Mouse (Mus musculus): Measurements from ENCODE around the gene Trim31. TPM values are rescaled to one million over a fixed set of nuclear protein-coding genes. Genes with fewer than 3 reads are reported as not detected.

The Trim31 gene
- total RNA-seq, 2 experiments from 2014 or later: 0.15 TPM; not detected in 1

DNA sequence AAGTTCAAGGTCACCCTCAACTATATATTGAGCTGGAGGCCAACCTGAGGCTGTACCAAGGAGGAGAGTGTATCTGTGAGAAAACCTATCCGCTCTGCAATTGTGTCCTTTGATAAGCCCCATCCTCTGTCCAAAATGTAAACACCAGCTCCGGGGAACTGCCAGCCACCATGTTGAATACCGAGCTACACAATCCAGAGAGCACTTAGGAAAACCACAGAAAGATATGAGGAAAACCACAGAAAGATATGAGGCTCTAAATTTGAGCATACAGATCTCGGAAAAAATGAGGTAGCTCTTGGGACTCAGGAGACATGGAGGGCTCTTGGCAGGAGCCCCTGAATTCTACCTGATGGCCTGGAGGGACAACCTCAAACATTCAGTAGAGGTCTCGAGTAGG is 4.5 kb upstream of the Trim31 start:
- no peak for DNase-seq (ENCODE audit: extremely low spot score in 1 of 2, low spot score in 1 of 2)

DNA sequence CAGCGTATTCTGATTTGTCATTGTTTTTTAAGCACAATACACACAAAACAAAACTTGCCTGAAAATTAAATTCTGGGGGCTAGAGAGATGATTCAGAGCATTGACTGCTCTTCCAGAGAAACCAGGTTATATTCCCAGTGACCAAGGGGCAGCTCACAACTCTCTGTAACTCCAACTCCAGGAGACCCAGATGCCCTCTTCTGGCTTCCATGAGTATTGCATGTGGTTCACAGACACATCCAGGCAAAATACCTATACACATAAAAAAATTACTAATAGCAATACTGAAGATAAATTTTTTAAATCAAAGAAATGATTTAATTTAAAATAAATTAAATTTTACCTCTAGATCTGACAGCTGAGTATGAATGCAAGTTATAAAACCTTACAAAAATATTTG is 1.3 kb upstream of the Trim31 start:
- peak in 1 of 2 experiments; percentile 49 for DNase-seq (ENCODE audit: extremely low spot score in 1 of 2, low spot score in 1 of 2)

DNA sequence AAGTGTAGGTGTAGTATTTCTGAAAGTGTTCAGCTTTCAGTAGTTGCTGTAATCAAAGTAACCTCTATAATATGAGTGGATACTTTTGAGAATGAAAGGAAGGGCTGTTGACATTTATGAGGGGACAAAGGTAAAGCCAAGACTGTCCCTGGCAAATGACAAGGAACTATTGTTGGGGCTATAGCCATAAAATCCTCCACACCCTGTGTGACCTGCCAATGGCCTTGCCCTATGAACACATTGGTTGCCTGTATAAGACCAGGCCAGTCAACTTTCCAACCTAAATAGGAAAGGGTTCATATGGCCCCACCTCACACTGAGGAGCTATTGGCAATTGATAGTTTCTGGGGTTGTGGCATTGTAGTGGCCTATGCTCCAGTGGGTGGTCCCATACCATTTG is 853 bp upstream of the Trim31 start:
- DNase-seq (ENCODE audit: extremely low spot score in 1 of 2, low spot score in 1 of 2): no peak

DNA sequence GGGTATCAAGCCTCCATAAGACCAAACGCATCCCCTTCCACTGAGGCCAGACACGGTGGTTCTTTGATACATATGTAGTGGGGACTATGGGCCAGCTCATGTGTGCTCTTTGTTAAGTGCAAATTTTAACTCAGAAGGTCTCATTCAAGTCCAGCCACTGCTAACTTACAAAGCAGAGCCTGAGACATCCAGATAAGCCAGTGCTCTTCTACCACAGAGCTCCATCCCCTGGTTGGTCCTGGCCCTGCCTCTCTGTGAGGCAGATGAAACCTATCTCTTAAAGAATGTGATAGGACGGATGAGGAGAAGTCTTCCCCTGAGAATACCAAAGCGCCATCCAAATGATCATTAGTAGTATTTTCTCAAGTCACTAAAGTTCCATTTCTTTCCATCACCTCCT is 1.5 kb downstream of the Trim31 start:
- no peak for DNase-seq (ENCODE audit: extremely low spot score in 1 of 2, low spot score in 1 of 2)

DNA sequence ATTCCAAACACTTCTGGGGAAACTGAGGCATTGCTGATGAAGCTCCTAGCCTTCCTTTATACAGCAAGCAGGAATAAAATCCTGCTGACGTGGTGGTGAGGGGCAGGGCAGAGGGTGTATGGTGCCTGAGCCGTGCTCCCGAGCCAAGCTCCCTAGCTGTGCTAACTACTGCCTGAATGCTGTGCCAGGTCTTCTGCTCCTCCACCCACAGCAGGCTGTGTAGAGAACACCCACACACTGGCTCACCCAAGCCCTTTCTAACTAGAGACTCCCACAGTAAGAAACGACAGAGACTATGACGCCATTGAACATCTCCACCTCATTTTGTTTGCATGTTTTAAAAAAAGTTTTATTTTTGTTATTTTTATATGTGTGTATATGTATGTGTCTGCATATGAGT is 2.1 kb downstream of the Trim31 start:
- no peak for DNase-seq (ENCODE audit: extremely low spot score in 1 of 2, low spot score in 1 of 2)

DNA sequence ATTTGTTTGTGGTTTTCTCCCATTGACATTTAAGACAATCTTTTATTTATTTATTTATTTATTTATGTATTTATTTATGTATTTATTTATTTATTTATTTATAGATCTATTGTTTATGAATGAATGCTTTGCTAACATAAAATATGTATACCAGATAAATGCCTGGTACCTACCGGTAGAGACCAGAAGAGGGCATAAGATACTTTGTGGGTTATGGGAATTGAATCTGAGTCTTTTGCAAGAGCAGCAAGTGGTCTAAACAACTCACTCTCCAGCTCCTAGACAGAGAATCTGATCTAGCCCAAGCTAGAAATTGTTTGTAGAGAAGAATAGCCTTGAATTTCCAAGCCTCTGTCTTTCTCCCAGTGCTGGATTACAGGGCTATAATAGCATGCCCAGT is 2.8 kb downstream of the Trim31 start:
- no peak for DNase-seq (ENCODE audit: extremely low spot score in 1 of 2, low spot score in 1 of 2)

DNA sequence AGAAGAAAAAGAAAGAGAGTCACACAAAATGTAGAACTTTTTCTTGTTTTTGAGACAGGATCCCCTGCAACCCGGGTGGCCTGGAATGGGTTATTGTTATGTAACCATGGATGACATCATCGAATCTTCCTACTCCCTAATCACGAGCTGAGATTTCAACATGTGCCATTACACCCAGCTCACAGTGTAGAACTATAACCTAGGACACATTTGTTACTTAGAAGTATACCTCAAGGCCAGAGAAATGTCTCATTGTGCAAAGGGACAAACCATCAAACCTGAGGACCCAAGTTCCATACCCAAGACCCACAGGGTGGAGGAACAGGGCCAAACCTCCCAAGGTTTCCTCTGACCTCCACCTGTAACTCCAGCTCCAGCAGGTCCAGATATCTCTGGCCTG is 5.7 kb downstream of the Trim31 start:
- no peak for DNase-seq (ENCODE audit: extremely low spot score in 1 of 2, low spot score in 1 of 2)

DNA sequence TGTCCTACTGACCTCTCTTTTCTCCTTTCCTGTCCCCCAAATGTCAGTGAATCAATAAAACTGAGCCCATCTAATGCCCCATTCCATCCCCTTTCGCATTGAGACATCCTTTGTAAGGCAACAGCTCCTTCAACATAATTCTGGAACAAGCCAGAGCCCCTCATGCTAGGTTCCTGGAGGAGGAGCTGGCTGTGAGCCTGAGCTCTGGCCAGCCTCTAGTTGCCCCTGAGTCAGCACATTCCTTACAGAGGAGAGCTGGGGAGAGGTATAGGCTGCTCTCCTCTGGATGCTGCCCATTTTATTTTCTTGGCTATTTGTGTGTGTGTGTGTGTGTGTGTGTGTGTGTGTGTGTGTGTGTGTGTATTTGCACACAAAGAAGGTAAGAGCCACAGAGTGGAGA is 10.3 kb downstream of the Trim31 start:
- DNase-seq (ENCODE audit: extremely low spot score in 1 of 2, low spot score in 1 of 2): no peak

DNA sequence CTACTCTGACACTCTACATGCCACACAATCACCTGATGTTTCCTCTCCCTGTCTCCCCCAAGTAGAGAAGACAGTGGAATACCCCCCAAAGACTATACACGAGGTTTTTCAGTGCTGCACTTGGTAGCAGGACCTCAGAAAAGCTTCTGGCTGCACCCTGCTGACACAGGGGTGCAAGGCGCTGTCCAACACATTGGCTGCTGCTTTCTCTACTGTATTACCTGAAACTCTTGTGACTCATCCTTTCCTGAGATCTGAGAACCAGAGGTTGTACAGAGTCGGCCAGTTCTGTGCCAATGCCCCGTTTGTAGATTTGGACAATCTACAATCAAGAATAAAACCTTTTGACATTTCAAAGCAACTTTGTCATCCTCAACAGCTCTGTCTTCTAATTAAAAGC is 11.9 kb downstream of the Trim31 start:
- DNase-seq (ENCODE audit: extremely low spot score in 1 of 2, low spot score in 1 of 2): no peak

DNA sequence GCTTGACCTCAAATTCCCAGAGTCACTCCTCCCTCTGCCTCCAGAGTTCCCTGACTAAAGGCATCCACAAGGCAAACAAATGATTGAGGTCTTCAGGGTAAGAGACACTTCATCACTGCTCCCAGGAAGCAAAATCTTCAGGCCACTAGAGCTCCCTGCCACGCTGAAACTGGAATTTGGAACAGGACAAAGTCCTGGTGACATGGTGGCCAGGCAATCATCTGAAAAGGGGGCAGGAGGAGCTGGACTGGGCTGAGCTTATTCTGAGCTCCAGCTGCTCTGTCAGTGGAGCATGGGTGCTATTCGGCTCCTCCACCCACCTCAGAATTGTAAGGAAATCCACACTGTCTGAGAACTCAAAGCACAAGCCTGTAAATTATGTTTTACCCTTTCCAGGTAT is 14.1 kb downstream of the Trim31 start:
- no peak for DNase-seq (ENCODE audit: extremely low spot score in 1 of 2, low spot score in 1 of 2)

DNA sequence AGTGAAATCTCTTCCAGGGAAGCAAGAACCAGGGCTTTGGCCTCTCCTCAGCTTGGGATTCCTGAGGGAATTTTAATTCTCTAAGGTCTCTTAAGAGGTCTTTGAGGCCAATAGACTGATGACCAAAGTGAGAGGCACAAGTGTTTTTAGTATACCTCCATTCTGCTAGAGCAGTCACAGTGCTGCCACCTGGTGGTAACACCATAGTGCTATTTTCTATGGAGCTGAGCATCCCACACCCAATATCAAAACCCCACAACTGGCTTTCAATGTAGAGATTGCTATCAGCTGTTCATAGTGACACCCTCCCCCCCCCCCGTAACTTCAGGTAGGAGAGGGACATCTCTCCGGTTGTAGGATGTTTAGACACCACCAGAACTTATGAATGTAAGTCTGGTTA is 16.2 kb downstream of the Trim31 start:
- peak; percentile 60 to 89 for DNase-seq (ENCODE audit: extremely low spot score in 1 of 2, low spot score in 1 of 2)

DNA sequence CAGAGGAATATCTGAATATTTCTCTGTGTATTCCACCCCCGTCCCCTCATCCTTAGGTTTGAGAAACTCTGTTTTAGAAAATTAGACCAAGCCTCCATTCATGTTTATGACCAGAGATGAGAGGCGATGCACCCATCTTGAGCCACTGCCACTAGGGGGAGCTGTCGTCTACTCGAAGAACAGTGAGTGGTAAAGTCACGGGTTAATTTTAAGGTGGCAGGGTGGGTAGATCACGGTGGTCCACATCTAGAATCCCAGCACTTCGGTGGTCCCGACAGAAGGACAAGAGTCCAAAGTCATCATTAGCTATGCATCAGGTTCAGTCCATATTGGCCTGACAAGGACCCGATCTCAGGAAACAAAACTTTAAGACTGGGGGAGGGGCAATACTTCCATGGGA is 17.2 kb downstream of the Trim31 start:
- DNase-seq (ENCODE audit: extremely low spot score in 1 of 2, low spot score in 1 of 2): peak; percentile 51 to 83

DNA sequence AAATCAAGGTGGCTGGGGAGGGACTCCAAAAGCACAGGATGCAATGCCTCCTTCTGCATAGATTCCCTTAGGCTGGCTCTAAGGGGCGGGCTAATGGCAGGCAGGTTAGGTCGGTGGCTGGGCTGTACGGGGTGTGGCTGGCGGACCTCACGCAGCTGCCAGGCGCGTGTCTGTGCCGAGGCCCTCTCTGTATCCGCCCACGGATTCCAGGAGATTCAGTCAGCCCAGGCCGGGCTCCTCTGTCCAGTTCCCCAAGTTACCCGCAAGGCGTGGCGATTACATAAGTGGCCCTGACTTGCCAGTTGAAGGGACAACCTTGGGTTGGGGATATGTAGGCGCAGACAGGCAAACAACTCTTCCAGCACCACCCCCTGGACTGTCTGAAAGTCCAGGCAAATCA is 22.3 kb downstream of the Trim31 start:
- DNase-seq (ENCODE audit: extremely low spot score in 1 of 2, low spot score in 1 of 2): no peak

DNA sequence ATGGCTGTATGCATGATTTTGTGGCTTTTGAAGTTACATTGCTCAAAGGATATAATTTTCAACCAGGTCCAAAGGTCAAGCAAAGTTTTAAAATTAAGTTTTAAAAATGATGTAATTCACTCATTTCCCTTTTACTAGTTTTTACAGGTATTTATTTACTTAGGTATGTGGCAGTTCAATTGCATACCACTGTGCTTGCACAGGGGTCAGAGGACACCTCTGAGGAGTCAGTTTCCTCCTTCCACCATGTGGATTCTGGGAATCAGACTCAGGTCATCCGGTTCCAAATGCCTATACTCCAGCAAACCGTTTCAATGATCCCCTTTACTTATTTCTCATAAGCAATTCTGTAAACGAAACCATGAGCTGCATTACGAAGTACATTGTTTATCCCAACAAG is 24.8 kb downstream of the Trim31 start:
- DNase-seq (ENCODE audit: extremely low spot score in 1 of 2, low spot score in 1 of 2): no peak

DNA sequence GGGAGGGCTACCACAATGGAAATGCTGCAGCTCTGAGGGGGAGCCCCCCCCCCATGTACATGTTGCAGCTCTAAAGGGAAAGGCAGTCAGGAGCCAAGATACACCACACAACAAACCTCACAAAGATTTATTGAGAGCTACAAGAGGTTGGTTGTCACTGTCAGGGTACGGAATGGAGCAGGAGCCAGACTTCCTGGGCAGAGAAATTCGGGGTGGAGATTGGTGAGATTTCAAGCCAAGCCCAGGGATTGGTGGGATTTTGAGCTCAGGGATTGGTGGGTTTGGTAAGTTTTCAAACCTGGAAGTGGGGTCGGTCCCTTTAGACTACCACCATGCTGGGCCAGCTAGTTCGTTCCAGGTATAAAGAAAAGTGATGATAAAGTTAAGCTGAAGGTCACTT is 25.6 kb downstream of the Trim31 start:
- no peak for DNase-seq (ENCODE audit: extremely low spot score in 1 of 2, low spot score in 1 of 2)

DNA sequence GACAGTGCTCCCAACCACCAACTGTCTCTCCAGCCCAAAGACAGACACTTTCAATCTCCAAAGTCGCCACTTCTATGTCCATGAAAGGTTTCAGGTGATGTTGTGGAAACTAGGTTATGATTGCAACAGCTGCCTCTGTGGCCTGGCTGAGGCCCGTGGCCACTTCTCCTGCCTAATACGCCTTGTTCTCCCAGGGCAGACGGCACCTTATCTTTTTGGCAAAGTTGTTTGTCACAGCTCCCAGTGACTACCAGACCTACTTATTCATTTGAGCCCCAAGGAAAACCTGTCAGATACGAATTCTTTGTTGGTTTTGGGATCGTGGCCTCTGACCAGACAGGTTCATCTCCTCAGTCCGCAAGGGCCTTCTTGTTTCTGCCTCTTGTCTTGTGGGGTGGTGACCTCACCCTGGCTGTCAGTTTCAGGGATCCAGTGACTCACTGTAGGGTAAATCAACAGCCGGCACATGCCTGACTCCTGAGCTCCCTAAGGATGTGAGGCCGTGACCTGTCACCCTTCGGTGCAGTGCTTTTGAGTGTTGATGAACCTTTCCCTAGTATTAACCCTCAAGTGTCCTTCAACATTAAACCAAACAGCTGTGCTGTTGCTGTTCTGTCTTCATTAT is 29.7 kb downstream of the Trim31 start:
- no peak for DNase-seq (ENCODE audit: extremely low spot score in 1 of 2, low spot score in 1 of 2)

DNA sequence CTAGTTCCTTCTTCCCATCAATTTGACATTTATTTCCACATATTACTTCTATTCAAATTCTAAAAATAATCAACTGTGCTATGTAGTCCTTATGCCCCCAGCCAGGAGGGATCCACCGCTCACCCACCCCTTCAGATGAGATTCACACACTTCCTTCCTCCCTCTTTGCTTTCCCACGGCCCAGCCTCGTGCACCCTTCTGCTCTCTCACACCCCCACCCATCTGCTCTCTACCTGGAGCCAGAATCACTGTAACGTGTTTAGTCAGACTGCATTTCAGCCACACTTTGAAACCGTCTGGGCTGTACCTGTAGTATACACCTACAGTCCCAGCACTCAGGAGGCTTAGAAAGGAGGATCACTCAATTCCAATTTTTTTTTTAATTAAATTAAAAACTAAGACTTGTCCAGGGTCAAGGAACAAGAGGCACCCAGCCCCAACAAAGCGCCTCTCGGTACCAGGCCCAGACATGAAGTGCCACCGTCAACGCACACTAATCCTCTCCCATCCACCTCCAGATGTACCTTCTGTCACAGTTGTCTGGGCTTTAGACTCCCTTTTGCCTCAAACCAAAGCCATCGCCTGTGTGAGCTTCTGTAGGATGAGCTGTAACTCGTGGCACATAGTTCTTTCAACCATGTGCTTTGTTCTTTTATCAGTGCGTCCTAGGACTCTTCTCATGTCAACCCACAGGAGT is 31.5 kb downstream of the Trim31 start:
- no peak for DNase-seq (ENCODE audit: extremely low spot score in 1 of 2, low spot score in 1 of 2)

DNA sequence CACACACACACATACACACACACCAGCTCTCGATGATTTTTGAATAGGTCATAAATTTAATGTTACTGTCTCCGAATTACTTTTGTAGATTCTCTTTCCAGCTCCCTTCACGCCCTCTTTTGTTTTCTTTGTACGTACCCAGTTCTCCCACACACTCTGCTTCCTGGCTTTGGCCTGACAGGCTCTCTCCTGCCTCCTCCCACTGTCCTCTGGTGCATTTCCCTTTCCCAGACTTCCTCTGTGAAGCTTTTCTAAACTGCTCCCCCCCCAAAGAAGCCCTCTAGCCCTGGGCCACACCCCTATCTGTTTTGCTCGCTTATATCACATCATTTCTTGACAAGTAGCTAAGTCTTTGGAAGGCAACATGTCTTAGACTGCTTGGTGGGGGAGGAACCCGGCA is 32.3 kb downstream of the Trim31 start:
- no peak for DNase-seq (ENCODE audit: extremely low spot score in 1 of 2, low spot score in 1 of 2)

DNA sequence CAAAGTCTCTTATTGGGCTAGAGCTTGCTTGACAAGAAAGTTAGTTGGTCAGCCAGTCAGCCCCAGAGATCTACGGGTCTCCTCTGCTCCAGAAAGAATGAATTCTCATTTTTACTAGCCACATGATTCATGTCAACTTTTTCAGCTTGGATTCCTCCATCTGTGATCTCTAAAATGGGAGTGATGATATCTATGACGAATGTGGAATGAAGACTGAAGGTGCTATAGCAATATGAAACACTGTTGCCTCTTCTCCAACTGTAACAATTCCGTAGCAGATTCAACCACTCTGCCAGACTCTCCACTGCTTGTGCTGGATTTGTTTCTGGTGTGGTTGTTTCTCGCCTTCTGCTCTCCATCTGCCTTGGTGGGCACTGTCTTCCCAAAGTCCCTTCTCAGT is 33.2 kb downstream of the Trim31 start:
- no peak for DNase-seq (ENCODE audit: extremely low spot score in 1 of 2, low spot score in 1 of 2)

DNA sequence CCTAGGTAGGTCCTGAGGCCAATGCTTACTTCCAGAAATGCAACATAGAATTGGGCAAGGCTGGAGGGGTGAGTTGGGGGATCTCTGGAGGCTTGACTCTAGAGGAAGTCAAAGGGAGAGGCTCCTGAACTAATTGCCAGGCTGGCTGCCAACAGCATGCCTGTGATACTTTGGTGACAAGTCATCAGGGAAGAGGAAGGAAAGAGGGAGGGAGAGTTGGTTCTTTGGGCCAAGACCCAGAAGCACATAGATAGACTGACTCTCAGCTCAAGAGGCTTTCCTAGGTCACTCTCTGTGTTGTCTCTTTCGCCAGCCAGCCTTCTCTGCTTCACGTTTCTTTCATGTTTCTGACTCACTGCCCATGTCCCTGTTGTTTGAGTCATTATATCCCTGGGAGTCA is 33.9 kb downstream of the Trim31 start:
- no peak for DNase-seq (ENCODE audit: extremely low spot score in 1 of 2, low spot score in 1 of 2)

DNA sequence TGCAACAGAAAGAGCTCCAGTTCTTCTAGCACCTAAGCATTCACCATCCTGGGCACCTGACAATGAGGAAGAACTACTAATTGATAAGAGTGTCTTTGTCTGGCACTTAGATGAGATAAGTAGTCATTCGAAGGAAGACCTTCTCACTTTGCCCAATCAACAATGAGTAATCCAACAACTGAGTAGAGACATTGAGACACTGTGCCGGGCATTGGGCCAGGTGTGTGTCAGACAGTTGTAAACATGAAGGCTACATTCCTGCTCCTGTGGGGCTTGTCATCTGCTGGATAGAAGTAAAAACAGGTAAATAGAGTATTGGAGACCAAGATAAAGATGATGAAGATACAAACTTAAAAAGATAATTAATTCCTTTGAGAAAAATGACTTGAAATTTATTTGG is 40.1 kb downstream of the Trim31 start:
- DNase-seq (ENCODE audit: extremely low spot score in 1 of 2, low spot score in 1 of 2): no peak

DNA sequence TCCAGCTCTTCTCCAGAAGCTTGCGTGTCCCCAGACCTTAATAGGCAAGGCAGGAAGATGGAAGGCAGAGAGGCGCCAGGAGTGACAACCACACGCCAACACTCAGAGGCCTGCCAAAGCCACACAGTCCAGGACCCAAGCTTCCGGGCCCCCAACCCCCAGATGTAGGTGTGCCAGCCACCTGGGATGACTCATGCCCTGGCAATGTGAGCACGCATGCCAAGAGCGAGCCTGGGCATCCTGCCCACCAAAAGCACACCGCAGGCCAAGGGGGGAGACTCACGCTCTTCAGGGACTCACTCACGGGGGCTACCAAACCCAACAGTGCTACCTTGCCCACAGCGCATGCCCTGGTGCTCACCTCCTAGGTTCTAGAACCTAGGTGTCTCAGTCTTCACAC is 44.5 kb downstream of the Trim31 start:
- DNase-seq (ENCODE audit: extremely low spot score in 1 of 2, low spot score in 1 of 2): peak in 1 of 2 experiments; percentile 25

All from layer of hippocampus, postnatal 25 days (tissue).